Mouse (Mus musculus) kidney, postnatal 4 days (tissue): ENCODE measurements at regions not wholly inside any gene's neighbourhood (a gene's known extent, or its start where the extent isn't known, plus 50 kb on each side); places are given as distances from the start of the nearest gene placed in this dataset.

Experiments used
- DNase-seq, 2 experiments: peaks; one replicate each; pipeline ENCODE4 v3.0.0; 2021; ENCODE audit warnings: mixed read lengths in 2 of 2

- no peak for DNase-seq
Measured at GRCm38 (mm10) chr2:19049877-19050731, 52.0 kb downstream of the 4930426L09Rik start.

GRCm38 (mm10) chr2:19055500-19055899 lies 57.4 kb downstream of the 4930426L09Rik start:
- no peak for DNase-seq

- DNase-seq = no peak
Measured at GRCm38 (mm10) chr2:19057859-19058258, 59.7 kb downstream of the 4930426L09Rik start.

DNA sequence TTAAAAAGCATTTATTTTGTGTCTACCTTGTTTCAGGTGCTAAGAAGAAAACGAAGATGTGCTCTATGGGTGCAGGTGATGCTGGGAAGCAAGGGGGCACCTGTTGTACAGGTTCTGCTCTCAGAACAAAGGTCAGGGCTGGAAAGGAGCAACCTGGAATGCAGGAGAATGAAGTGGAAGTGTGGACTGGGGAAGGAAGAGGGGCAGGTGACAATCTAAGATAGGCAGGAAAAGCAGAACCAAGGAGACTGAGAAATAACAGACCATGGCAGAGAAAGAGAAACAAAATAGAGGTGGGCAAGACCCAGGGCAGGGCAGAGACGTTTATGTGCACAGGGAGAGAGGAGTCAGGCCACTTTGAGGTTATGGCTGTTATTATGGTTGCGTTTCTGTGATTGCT lies 60.6 kb downstream of the 4930426L09Rik start:
- no peak for DNase-seq

- DNase-seq = no peak
Measured at GRCm38 (mm10) chr2:19059246-19059645, 61.1 kb downstream of the 4930426L09Rik start.

DNA sequence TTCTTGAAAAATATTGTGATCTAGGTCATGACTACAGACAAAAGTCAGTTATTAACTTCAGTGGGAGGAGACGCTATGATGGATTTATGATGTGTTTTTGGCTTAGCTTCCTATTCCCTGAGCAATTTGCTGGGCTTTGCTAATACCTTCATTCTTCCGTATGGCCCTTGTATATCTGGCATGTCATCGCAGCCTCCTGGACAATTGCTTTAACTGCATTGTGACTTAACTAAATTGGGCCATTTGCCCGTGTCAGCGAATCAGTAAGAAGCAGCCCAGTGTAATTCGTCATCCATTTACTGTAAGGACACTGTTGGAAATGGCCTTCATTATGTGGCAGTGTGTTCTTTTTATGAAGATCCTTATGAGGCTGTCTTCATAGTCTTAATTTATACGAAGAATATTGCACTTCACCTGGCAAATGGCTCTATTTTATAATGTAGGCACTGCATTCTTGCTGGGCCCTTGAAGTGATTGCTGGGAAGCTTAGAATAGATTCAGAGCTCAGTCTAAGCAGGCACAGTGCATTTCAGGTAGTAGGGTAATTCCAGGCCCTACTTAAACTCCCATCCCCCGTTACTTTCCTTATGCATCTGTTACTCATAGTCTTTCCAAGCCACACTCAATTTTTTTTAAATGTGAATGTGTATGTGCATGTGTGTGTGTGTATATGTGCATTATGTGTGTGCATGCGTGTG lies 62.2 kb downstream of the 4930426L09Rik start:
- DNase-seq = no peak

GRCm38 (mm10) chr2:19064560-19065362 lies 66.6 kb downstream of the 4930426L09Rik start:
- peak; percentile 36 to 56 for DNase-seq

- no peak for DNase-seq
Measured at GRCm38 (mm10) chr2:19065511-19065910, 67.4 kb downstream of the 4930426L09Rik start.

DNA sequence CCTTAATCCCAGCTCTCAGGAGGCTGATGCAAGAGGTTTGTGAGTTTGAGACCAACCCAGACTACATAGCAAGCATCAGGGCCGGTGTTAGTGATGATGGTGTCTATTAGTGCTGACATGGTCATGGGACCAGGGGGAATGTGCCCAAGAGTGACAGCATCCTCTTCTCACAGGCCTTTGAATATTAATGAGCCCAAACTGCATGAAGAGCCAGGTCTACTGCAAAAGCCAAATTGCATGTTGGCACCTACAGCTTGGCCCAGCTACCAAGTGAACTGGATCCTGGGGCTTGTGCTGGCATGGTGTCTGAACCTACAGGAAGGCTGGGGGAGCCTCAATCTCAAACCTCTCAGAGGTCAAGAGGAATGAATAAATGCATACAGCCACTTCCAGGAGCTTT lies 70.0 kb downstream of the 4930426L09Rik start:
- no peak for DNase-seq

DNA sequence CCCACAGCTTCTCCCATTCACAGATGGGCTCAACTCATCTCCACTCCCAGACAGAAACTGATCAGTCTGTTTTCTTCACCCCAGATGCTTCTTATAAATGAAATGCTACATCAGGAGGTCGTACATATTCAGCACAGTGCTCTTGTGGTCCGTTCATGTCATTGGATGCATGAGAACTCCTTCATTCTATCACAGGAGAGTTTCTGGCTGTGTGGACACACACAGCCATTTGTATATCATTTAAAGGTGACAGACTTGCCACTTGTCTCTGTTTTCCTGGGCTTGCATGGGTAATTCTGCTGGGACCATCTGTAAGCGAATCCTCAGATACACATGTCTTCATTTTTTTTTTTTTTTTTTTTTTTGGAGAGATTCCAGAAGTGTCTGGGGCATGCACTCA lies 85.7 kb downstream of the 4930426L09Rik start:
- DNase-seq = no peak

- no peak for DNase-seq
Measured at GRCm38 (mm10) chr2:19085105-19085504, 87.0 kb downstream of the 4930426L09Rik start.

DNA sequence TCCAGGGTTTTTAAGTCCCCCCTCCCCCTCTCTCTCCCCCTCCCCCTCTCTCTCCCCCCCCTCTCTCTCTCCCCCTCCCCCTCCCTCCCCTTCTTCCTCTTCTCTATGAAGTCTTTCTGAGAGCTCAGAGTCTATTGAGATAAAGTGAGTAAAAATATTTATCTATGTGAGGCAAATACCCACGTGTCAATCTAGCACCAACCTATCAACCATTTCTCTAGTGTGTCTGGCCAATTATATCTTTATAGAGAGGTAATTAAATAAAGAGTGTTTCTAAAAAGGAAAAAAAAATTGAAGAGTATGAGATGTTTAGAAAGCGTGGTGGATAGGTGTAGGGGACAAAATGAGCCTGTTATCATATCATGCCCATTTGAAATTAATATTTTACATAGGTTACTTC lies 88.0 kb downstream of the 4930426L09Rik start:
- no peak for DNase-seq

- DNase-seq = no peak
Measured at GRCm38 (mm10) chr2:19086621-19087020, 88.5 kb downstream of the 4930426L09Rik start.

DNA sequence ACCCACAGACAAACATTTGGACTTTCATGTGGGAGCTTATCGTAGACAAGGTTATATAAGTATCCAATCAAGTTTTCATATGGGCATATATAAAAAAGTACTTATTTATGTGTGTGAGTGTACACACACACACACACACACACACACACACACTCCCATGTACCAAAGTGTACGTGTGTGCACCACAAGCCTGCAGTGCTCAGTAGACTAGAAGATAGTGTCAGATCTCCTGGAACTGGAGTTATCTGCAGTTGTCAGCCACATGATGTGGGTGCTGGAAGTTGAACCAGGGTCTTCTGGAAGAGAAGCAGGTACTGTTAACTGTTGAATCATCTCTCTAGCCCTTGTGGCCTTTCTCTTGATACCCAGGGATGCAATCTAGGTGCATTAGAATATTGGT lies 99.7 kb upstream of the Armc3 start:
- no peak for DNase-seq

GRCm38 (mm10) chr2:19108753-19109152 lies 90.3 kb upstream of the Armc3 start:
- DNase-seq = no peak

- no peak for DNase-seq
Measured at GRCm38 (mm10) chr2:19119871-19120270, 79.2 kb upstream of the Armc3 start.

DNA sequence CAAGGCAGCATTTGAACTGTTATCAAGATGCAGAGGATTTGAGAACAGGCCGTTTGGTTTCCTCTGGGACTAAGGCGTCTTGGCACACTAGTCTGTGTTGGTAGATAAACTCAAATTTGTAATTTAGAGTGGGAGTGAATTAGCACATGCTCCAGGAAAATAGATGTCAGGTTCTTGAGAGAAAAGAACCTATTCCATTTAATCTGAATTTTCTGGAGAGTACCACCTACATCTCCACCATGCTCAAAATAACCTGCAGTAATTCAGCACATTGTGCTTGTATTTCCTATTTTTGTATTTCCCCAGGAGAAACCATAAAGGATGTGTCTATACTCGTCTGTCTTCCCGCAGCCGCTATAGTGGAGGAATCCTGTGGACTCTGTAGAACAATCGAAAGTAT lies 66.2 kb upstream of the Armc3 start:
- no peak for DNase-seq

DNA sequence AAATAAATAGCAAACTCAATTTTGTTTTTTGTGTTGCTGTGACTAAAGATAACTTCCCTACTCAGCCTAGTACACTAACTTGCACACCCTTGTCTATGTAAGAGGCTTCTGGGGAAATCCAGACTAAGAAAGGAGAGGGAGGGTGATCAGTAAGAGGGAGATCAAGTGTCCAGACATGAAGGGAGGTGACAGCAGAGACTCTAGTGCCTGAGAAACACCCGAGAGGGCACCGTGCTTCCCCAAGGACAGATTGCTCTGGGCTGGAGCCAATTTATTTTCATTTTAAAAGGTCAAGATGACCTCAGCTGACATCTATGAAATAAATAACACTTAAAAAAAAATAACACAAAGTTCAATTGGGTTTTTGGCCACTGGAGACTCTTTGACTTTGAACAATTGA lies 56.5 kb upstream of the Armc3 start:
- no peak for DNase-seq

- no peak for DNase-seq
Measured at GRCm38 (mm10) chr2:19145412-19145811, 53.7 kb upstream of the Armc3 start.

- DNase-seq = peak; percentile 53 to 63
Measured at GRCm38 (mm10) chr2:19145881-19146280, 53.2 kb upstream of the Armc3 start.

DNA sequence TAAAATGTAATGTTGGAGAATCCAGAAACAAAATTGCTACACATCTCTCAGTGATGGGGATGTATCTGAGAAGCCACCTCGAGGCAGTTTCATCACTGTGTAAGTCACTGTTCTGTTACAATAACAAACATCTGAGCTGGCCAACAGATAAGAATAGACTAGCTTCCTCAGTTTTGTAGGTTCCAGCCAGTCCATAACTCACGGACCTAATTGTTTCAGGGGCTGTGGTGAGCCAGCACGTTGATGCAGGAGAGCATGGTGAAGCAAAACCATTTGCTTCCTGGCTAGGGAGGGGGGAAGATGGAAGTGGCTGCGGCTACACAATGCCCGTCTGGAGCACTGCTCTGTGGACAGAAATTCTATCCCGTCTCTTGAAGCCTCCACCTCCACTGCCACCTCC lies 52.8 kb upstream of the Armc3 start:
- DNase-seq = peak in 1 of 2 experiments; percentile 15

- DNase-seq = peak; percentile 49 to 55
Measured at GRCm38 (mm10) chr2:19148812-19149211, 50.3 kb upstream of the Armc3 start.
